Mouse (Mus musculus) erythroblast, embryonic 14.5 days (primary cell): Measurements from ENCODE around the gene Olfr1443.

ENCODE experiments used
- GATA1 ChIP-seq: IDR thresholded peaks from 2 replicates; pipeline ENCODE4 v1.6.1; 2012; ENCODE audit warnings: low read length, inconsistent platforms, mixed read lengths
- TAL1 ChIP-seq: IDR thresholded peaks from 3 replicates; pipeline ENCODE4 v1.6.1; 2012; ENCODE audit warnings: low read length, inconsistent platforms, mixed read lengths

- TF ChIP-seq TAL1: no peak
- TF ChIP-seq GATA1: no peak
These were observed 47.9 kb downstream of the Olfr1443 start for GRCm38 (mm10) chr19:12725851-12726250.
